Mouse (Mus musculus): ENCODE measurements at regions not wholly inside any gene's neighbourhood (a gene's known extent, or its start where the extent isn't known, plus 50 kb on each side); places are given as distances from the start of the nearest gene placed in this dataset.
A peak's percentile ranks its signal among the peaks of the same experiment; 100 is the strongest.

DNA sequence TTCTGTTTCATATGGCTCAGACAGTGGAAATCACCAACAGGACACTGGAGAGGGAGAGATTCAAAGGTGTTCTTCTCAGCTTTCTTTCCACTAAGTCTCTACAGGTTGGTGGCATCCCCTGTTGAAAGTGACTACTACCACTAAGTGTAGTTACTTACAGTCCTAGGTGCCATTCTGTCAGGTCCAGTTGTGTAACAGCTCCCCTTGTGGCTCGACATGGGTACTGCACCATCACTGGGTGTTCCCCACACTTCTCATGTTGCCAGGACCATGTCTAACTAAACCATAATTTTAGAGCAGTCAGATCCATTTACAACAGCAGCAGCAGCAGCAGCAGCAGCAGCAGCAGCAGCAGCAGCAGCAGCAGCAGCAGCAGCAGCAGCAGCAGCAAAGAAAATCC is 151.1 kb downstream of the Foxa2 start:
- ATAC-seq (ENCODE audit: insufficient read depth, low FRiP score), result no peak
- Histone ChIP-seq H3K4me3 (replicated peaks; ENCODE audit: low read length) (no peak overlapping the region), H3K9me3 (replicated peaks; ENCODE audit: control insufficient read depth, low read length) (no peaks in the 10 kb centered on the region), H3K27ac (ENCODE audit: low read length) (no peak overlapping the region), H3K9ac (ENCODE audit: low read length) (no peak overlapping the region), H3K4me1 (ENCODE audit: control insufficient read depth, insufficient read depth, low read length) (no peaks in the 10 kb centered on the region), H3K4me2 (ENCODE audit: low read depth, low read length) (no peak overlapping the region), H3K36me3 (ENCODE audit: control insufficient read depth, insufficient read depth, low read length) (no peaks in the 10 kb centered on the region), H3K27me3 (ENCODE audit: control insufficient read depth, insufficient read depth, low read length) (no peaks in the 10 kb centered on the region)
- 3% methylated on average over 1 of the region's 1 CpGs for WGBS

DNA sequence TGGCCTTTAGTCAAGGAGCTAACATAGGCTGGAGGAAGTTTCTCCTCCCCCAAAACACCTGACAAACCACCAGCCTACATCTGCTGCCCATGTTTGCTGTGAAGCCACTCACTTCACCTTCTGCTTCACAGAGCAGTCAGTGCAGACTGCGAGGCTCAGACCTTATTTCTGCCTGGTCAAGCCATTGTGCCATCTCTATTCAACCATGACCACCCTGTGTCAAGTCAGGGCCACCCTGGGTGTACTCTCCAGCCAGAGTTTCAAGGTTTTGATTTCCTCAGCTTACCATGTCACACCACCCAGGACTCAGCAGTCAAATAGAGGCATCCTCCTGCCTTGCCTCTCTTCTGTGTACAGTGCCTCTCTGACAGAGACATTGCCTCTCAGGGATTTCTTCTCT is 152.6 kb downstream of the Foxa2 start:
- Histone ChIP-seq H3K27me3 (ENCODE audit: control insufficient read depth, insufficient read depth, low read length) (no peaks in the 10 kb centered on the region), H3K4me1 (ENCODE audit: control insufficient read depth, insufficient read depth, low read length) (no peaks in the 10 kb centered on the region), H3K4me3 (replicated peaks; ENCODE audit: low read length) (no peak overlapping the region), H3K36me3 (ENCODE audit: control insufficient read depth, insufficient read depth, low read length) (no peaks in the 10 kb centered on the region), H3K9ac (ENCODE audit: low read length) (no peak overlapping the region), H3K27ac (ENCODE audit: low read length) (no peak overlapping the region), H3K9me3 (replicated peaks; ENCODE audit: control insufficient read depth, low read length) (no peaks in the 10 kb centered on the region), H3K4me2 (ENCODE audit: low read depth, low read length) (no peak overlapping the region)
- WGBS, result 65% methylated on average over 1 of the region's 1 CpGs
- ATAC-seq (ENCODE audit: insufficient read depth, low FRiP score), result no peak

DNA sequence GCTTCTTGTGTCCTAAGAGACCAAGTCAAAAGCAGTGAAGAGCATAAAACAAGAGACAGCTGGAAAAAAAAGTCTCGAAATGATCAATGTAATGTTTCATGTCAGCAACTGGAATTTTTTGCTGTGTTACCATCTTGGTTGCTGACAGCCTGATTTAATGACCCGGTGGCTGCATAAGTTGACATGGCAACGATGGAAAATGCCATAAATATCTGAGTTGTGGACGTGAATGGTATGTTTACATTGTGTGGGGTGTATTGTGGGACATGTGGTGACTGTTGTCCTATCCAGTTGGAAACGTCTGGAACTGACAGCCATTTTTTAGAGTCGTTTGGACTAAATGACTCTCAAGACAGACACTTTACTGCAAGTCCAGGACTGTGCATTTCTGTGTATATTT is 160.6 kb downstream of the Foxa2 start:
- no peak overlapping the region for H3K27ac ChIP-seq (ENCODE audit: low read length)
- no peak overlapping the region for H3K4me3 ChIP-seq (replicated peaks; ENCODE audit: low read length)
- H3K4me2 ChIP-seq (ENCODE audit: low read depth, low read length), result no peak overlapping the region
- no peaks in the 10 kb centered on the region for H3K36me3 ChIP-seq (ENCODE audit: control insufficient read depth, insufficient read depth, low read length)
- H3K4me1 ChIP-seq (ENCODE audit: control insufficient read depth, insufficient read depth, low read length), result no peaks in the 10 kb centered on the region
- no peak overlapping the region for H3K9ac ChIP-seq (ENCODE audit: low read length)
- 31% methylated on average over 6 of the region's 6 CpGs for WGBS
- no peak for ATAC-seq (ENCODE audit: insufficient read depth, low FRiP score)
- H3K27me3 ChIP-seq (ENCODE audit: control insufficient read depth, insufficient read depth, low read length), result no peaks in the 10 kb centered on the region
- no peaks in the 10 kb centered on the region for H3K9me3 ChIP-seq (replicated peaks; ENCODE audit: control insufficient read depth, low read length)

DNA sequence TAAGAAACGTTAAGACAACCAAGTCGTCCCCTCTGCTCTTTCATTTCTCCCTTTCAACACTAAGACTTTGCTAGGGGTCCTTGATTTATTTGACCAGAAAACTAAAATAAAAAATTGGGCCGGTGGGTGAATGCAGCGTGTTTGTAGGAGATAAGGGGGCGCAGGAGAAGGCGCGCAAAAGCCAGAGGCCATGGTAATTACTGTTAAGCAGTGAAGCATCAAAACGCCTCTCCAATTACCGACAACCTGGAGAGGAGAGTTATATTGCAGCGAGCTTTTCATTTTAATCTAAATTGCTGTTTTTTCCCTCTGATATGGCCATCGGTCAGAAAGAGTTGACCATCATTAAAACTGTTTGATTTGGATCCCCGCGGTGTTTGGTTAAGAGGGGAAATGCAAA is 168.9 kb downstream of the Foxa2 start:
- Histone ChIP-seq H3K9ac (ENCODE audit: low read length) (no peak overlapping the region), H3K27ac (ENCODE audit: low read length) (no peak overlapping the region), H3K4me3 (replicated peaks; ENCODE audit: low read length) (no peak overlapping the region), H3K4me2 (ENCODE audit: low read depth, low read length) (peak overlapping the region; percentile 59; the same call in 1 of the 2 replicates), H3K4me1 (ENCODE audit: control insufficient read depth, insufficient read depth, low read length) (peaks cover 11% of the 10 kb centered on the region), H3K36me3 (ENCODE audit: control insufficient read depth, insufficient read depth, low read length) (no peaks in the 10 kb centered on the region), H3K9me3 (replicated peaks; ENCODE audit: control insufficient read depth, low read length) (no peaks in the 10 kb centered on the region), H3K27me3 (ENCODE audit: control insufficient read depth, insufficient read depth, low read length) (no peaks in the 10 kb centered on the region)
- 39% methylated on average over 13 of the region's 13 CpGs for WGBS
- no peak for ATAC-seq (ENCODE audit: insufficient read depth, low FRiP score)

DNA sequence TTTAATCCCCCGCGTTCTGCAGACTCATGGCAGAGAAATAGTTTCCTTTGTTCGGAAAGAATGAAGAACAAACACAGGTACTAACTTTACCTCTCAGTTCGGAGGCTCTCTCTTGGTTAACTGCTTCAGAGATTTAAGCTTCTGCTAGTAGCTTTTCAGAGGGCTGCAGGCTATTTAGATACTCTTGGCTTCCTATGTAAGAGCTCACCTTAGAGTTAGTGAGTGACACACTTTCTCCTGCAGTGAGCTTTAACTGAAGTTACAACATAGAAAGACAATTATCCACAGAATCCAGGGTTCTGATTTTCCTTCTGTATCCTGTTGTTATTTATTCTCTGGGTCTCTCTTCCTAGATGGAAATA is 169.2 kb downstream of the Foxa2 start:
- Histone ChIP-seq H3K27ac (ENCODE audit: low read length) (no peak overlapping the region), H3K9me3 (replicated peaks; ENCODE audit: control insufficient read depth, low read length) (no peaks in the 10 kb centered on the region), H3K9ac (ENCODE audit: low read length) (0 out of 2 replicates have a peak overlapping the region, but pooled peaks have one; percentile 54), H3K27me3 (ENCODE audit: control insufficient read depth, insufficient read depth, low read length) (no peaks in the 10 kb centered on the region), H3K36me3 (ENCODE audit: control insufficient read depth, insufficient read depth, low read length) (no peaks in the 10 kb centered on the region), H3K4me3 (replicated peaks; ENCODE audit: low read length) (peak overlapping the region; percentile 47), H3K4me2 (ENCODE audit: low read depth, low read length) (peak overlapping the region; percentile 59), H3K4me1 (ENCODE audit: control insufficient read depth, insufficient read depth, low read length) (peaks cover 11% of the 10 kb centered on the region)
- 5% methylated on average over 4 of the region's 4 CpGs for WGBS
- no peak for ATAC-seq (ENCODE audit: insufficient read depth, low FRiP score)

DNA sequence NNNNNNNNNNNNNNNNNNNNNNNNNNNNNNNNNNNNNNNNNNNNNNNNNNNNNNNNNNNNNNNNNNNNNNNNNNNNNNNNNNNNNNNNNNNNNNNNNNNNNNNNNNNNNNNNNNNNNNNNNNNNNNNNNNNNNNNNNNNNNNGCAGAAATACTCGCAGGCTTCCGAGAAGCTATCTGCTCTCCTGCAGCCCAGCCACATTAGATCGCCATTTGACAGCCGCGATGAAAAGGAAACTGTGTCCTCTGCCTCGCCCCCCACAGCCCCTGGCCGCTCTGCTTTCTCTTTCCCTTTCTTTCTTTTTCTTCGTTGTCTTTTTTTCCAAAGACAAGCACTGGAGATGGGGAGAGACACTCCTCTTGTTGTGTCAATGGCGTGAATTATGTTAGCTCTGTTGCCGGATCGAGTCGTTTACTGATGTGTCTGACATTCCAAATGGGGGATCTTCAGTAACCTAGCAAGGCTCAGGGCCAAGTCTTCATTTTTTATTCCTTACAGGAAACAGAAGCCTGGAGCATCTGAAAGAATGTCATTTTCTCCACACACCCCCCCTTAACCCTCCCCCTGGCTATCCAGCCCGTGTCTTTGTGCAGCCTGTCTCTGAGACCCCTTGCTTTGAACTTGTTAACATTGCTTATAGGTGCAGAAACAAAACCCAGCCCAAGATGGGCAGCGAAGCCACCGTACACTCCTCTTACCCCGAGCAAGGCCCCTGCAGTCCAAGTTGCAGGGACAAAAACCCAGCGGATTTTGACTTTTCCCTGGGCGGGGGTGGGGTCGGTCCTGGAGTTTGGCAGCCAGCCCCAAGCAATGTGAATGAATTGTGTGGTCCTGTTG is 169.8 kb downstream of the Foxa2 start:
- 3% methylated on average over 19 of the region's 19 CpGs for WGBS
- no peak for ATAC-seq (ENCODE audit: insufficient read depth, low FRiP score)
- H3K9me3 ChIP-seq (replicated peaks; ENCODE audit: control insufficient read depth, low read length), result no peaks in the 10 kb centered on the region

DNA sequence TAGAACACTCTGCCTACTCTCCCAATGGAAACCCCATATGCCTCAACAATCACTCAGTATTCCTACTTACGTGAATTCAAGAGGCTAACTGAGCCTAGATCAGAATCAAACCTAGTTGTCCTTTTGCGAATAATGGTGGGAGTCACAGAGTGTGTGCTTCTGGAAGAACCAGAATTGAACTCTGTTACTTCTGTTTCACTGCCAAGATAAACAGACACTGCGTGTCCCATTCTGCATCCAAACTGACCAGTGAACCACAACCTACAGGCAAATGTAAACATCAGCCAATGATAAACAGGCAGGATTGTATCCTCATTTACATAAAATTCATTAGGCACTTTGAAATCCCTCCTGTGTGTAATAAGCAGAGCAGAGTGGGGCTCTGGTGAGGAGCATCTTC is 173.8 kb downstream of the Foxa2 start:
- Histone ChIP-seq H3K9ac (ENCODE audit: low read length) (no peak overlapping the region), H3K9me3 (replicated peaks; ENCODE audit: control insufficient read depth, low read length) (no peaks in the 10 kb centered on the region), H3K4me1 (ENCODE audit: control insufficient read depth, insufficient read depth, low read length) (peaks cover 11% of the 10 kb centered on the region), H3K36me3 (ENCODE audit: control insufficient read depth, insufficient read depth, low read length) (no peaks in the 10 kb centered on the region), H3K4me3 (replicated peaks; ENCODE audit: low read length) (no peak overlapping the region), H3K4me2 (ENCODE audit: low read depth, low read length) (no peak overlapping the region), H3K27ac (ENCODE audit: low read length) (no peak overlapping the region), H3K27me3 (ENCODE audit: control insufficient read depth, insufficient read depth, low read length) (no peaks in the 10 kb centered on the region)
- 81% methylated on average over 3 of the region's 3 CpGs for WGBS
- ATAC-seq (ENCODE audit: insufficient read depth, low FRiP score), result no peak

More for the DNA sequence above, 169.8 kb downstream of the Foxa2 start:
- peak overlapping the region; percentile 54 for H3K9ac ChIP-seq (ENCODE audit: low read length)
- no peaks in the 10 kb centered on the region for H3K36me3 ChIP-seq (ENCODE audit: control insufficient read depth, insufficient read depth, low read length)
- no peaks in the 10 kb centered on the region for H3K27me3 ChIP-seq (ENCODE audit: control insufficient read depth, insufficient read depth, low read length)
- H3K27ac ChIP-seq (ENCODE audit: low read length), result no peak overlapping the region
- peaks cover 11% of the 10 kb centered on the region for H3K4me1 ChIP-seq (ENCODE audit: control insufficient read depth, insufficient read depth, low read length)
- peak overlapping the region; percentile 59 for H3K4me2 ChIP-seq (ENCODE audit: low read depth, low read length)
- peak overlapping the region; percentile 47 for H3K4me3 ChIP-seq (replicated peaks; ENCODE audit: low read length)

DNA sequence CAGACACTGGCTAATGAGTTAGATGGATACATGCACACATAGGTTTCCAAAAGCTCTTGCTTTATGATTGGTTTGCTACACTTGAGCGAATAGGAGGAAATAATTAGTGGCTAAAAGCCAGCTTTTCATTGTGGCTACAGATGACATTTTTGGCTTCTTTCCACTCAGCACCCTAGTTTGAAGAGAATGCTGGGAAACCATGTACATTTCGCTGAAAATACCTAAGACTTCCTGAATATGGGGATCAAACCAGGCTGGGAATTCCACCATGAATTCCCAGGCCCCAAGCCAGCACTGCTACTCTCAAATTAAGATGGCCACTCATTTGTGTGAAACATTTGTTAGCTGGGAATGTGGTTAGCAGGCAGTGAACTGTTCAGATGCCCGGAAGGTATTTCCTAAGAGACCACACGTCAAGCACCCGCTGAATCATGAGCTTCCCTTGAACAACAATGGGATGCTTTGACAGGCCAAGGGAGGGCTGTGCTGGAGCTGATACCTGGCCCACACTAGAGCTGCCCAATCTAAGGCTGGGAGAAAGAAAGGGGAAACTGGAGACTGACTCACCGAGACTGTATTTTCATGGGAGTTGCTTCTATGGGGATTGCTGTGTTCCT is 195.5 kb downstream of the Foxa2 start:
- no peak overlapping the region for H3K9ac ChIP-seq (ENCODE audit: low read length)
- H3K9me3 ChIP-seq (replicated peaks; ENCODE audit: control insufficient read depth, low read length), result no peaks in the 10 kb centered on the region
- no peak for ATAC-seq (ENCODE audit: insufficient read depth, low FRiP score)
- no peak overlapping the region for H3K27ac ChIP-seq (ENCODE audit: low read length)
- no peaks in the 10 kb centered on the region for H3K4me1 ChIP-seq (ENCODE audit: control insufficient read depth, insufficient read depth, low read length)
- H3K4me3 ChIP-seq (replicated peaks; ENCODE audit: low read length), result no peak overlapping the region
- no peak overlapping the region for H3K4me2 ChIP-seq (ENCODE audit: low read depth, low read length)
- 82% methylated on average over 6 of the region's 6 CpGs for WGBS
- H3K27me3 ChIP-seq (ENCODE audit: control insufficient read depth, insufficient read depth, low read length), result no peaks in the 10 kb centered on the region
- H3K36me3 ChIP-seq (ENCODE audit: control insufficient read depth, insufficient read depth, low read length), result no peaks in the 10 kb centered on the region

DNA sequence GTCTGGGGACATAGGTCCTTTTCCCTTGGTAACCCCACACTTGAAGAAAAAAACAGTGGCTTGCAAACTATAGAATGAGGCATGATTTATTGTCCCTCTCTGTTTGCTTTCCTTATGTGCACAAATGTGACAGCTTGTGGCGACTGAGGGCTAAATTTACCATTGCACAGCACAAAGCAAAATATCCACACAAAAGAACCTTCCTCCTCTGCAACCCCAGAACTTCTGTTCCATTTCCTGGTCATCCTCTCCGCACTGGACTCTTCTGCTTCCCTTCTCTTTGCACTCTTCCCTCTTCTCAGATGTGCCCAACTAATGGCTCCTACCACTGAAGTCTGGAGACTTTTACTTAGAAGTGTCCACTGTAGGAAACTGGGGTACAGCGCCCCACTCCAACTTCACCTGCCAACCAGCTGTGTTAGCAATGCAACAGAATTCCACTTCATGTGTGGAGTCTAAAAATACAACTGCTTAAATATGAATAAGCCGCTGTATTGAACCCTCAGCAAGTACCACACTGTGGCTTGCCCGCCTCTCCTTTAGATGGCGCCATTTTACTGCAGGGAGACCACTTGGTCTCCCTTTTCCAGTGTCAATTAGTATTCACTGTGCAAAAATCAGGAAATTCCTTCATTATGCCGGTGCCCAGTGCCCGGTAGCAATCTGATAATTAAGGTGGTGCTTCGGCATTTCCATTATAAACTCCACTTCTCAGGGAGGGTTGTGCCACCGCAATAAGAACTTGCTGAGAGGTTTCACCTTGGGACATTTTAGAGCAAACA is 199.6 kb downstream of the Foxa2 start:
- H3K27ac ChIP-seq (ENCODE audit: low read length), result no peak overlapping the region
- 24% methylated on average over 10 of the region's 10 CpGs for WGBS
- no peaks in the 10 kb centered on the region for H3K9me3 ChIP-seq (replicated peaks; ENCODE audit: control insufficient read depth, low read length)
- no peaks in the 10 kb centered on the region for H3K27me3 ChIP-seq (ENCODE audit: control insufficient read depth, insufficient read depth, low read length)
- no peak overlapping the region for H3K4me3 ChIP-seq (replicated peaks; ENCODE audit: low read length)
- H3K4me1 ChIP-seq (ENCODE audit: control insufficient read depth, insufficient read depth, low read length), result no peaks in the 10 kb centered on the region
- peak; percentile 69 for ATAC-seq (ENCODE audit: insufficient read depth, low FRiP score)
- 0 out of 2 replicates have a peak overlapping the region, but pooled peaks have one; percentile 19 for H3K4me2 ChIP-seq (ENCODE audit: low read depth, low read length)
- H3K9ac ChIP-seq (ENCODE audit: low read length), result no peak overlapping the region
- no peaks in the 10 kb centered on the region for H3K36me3 ChIP-seq (ENCODE audit: control insufficient read depth, insufficient read depth, low read length)

Data from stomach, embryonic 16.5 days (tissue).